Mouse (Mus musculus) CH12.LX (cell line): ENCODE measurements around the gene Etl4. TPM values are rescaled to one million over a fixed set of nuclear protein-coding genes. Genes with fewer than 3 reads are reported as not detected.
"Not testable (repeated sequence)": the region's sequence is repeated elsewhere in the genome, so short reads cannot be mapped to it uniquely, and the experiment has no call there.

Experiments used
- DNase-seq: peaks from one replicate; pipeline ENCODE4 v3.0.0-alpha.2; 2013; ENCODE audit errors: extremely low read depth
- H3K27ac ChIP-seq: 2 replicates; pipeline ENCODE4 v1.5.1; 2012; ENCODE audit warnings: low read depth, mild to moderate bottlenecking, control low read depth, moderate library complexity; ENCODE audit not compliant: insufficient read depth
- H3K27me3 ChIP-seq: replicated peaks from 2 replicates; pipeline ENCODE3; 2012; ENCODE audit warnings: inconsistent platforms
- H3K36me3 ChIP-seq, 2 experiments: replicated peaks in 1 of 2; 2 replicates each; pipeline versions ENCODE3 to v1.6.1; 2012; ENCODE audit warnings: inconsistent platforms in 1 of 2, low read length in 1 of 2, mild to moderate bottlenecking in 1 of 2, mixed read lengths in 1 of 2, moderate library complexity in 1 of 2; ENCODE audit not compliant: control insufficient read depth in 1 of 2, insufficient read depth in 1 of 2
- H3K4me1 ChIP-seq, 2 experiments: 2 replicates each; pipeline ENCODE4 v1.6.1; 2012; ENCODE audit warnings: inconsistent platforms in 1 of 2, moderate library complexity in 1 of 2; ENCODE audit not compliant: insufficient read depth in 2 of 2, control insufficient read depth in 1 of 2
- H3K4me2 ChIP-seq: 2 replicates; pipeline ENCODE4 v1.6.1; 2012; ENCODE audit warnings: low read depth, mild to moderate bottlenecking, control low read depth; ENCODE audit not compliant: poor library complexity, insufficient read depth, severe bottlenecking
- H3K4me3 ChIP-seq, 3 experiments: fragments of 150-350 bp in 1 of 3; sonication (generic) in 1 of 3; replicated peaks in 1 of 3; 2 replicates each; pipeline versions ENCODE3 to v1.5.1; 2011 to 2012; ENCODE audit warnings: low read depth in 2 of 3, low read length in 2 of 3, mild to moderate bottlenecking in 2 of 3, moderate library complexity in 2 of 3, control low read depth in 1 of 3, improper control_type of control experiment in 1 of 3, inconsistent platforms in 1 of 3, mixed read lengths in 1 of 3; ENCODE audit not compliant: poor library complexity in 1 of 3
- H3K79me2 ChIP-seq: replicated peaks from 2 replicates; pipeline ENCODE4 v1.6.1; 2012; ENCODE audit warnings: mild to moderate bottlenecking, moderate library complexity; ENCODE audit not compliant: control insufficient read depth, poor library complexity, insufficient read depth, severe bottlenecking; ENCODE audit errors: extremely low read depth
- H3K9ac ChIP-seq: 2 replicates; pipeline ENCODE4 v1.6.1; 2012; ENCODE audit warnings: low read depth, mild to moderate bottlenecking, control low read depth, moderate library complexity; ENCODE audit not compliant: insufficient read depth
- H3K9me3 ChIP-seq: replicated peaks from 2 replicates; pipeline ENCODE3; 2012; ENCODE audit warnings: low read length, inconsistent platforms, mixed read lengths
- BHLHE40 ChIP-seq: IDR thresholded peaks from 2 replicates; pipeline ENCODE4 v1.6.1; 2011; ENCODE audit warnings: mild to moderate bottlenecking, low read depth, low read length, improper control_type of control experiment
- CHD2 ChIP-seq: IDR thresholded peaks from 2 replicates; pipeline ENCODE4 v1.6.1; 2011; ENCODE audit warnings: low read length, improper control_type of control experiment
- E2F4 ChIP-seq: IDR thresholded peaks from 2 replicates; pipeline ENCODE4 v1.6.1; 2011; ENCODE audit warnings: low read depth, low read length, improper control_type of control experiment; ENCODE audit not compliant: insufficient replicate concordance
- ELF1 ChIP-seq: IDR thresholded peaks from 2 replicates; pipeline ENCODE4 v1.6.1; 2014; ENCODE audit warnings: low read depth, mild to moderate bottlenecking, inconsistent platforms, low read length, improper control_type of control experiment
- EP300 ChIP-seq: IDR thresholded peaks from 2 replicates; pipeline ENCODE4 v1.6.1; 2011; ENCODE audit warnings: low read length, improper control_type of control experiment
- JUN ChIP-seq: IDR thresholded peaks from 2 replicates; pipeline ENCODE4 v1.6.1; 2011; ENCODE audit warnings: low read depth, mild to moderate bottlenecking, low read length, improper control_type of control experiment, moderate library complexity; ENCODE audit not compliant: insufficient read depth
- MEF2A ChIP-seq: IDR thresholded peaks from 2 replicates; pipeline ENCODE4 v1.6.1; 2014; ENCODE audit warnings: low read depth, mild to moderate bottlenecking, inconsistent platforms, low read length, improper control_type of control experiment, borderline replicate concordance
- MYC ChIP-seq: IDR thresholded peaks from 2 replicates; pipeline ENCODE4 v1.6.1; 2011; ENCODE audit warnings: low read depth, mild to moderate bottlenecking, improper control_type of control experiment, low read length
- PAX5 ChIP-seq: IDR thresholded peaks from 2 replicates; pipeline ENCODE4 v1.6.1; 2012; ENCODE audit warnings: low read length, inconsistent platforms, mixed read lengths
- POLR2AphosphoS2 ChIP-seq: IDR thresholded peaks from 2 replicates; pipeline ENCODE4 v1.6.1; 2011; ENCODE audit warnings: low read depth, low read length, improper control_type of control experiment
- RCOR1 ChIP-seq: conservative IDR thresholded peaks from 2 replicates; pipeline ENCODE4 v1.6.1; 2012; ENCODE audit warnings: low read depth, mild to moderate bottlenecking, inconsistent platforms, low read length, improper control_type of control experiment
- SIN3A ChIP-seq: IDR thresholded peaks from 2 replicates; pipeline ENCODE4 v1.6.1; 2012; ENCODE audit warnings: low read length, improper control_type of control experiment, inconsistent platforms
- TBP ChIP-seq: conservative IDR thresholded peaks from 2 replicates; pipeline ENCODE4 v1.6.1; 2011; ENCODE audit warnings: low read depth, low read length, improper control_type of control experiment
- USF1 ChIP-seq: IDR thresholded peaks from 2 replicates; pipeline ENCODE4 v1.6.1; 2014; ENCODE audit warnings: low read depth, mild to moderate bottlenecking, inconsistent platforms, low read length, improper control_type of control experiment
- ZC3H11A ChIP-seq: IDR thresholded peaks from 2 replicates; pipeline ENCODE4 v1.6.1; 2012; ENCODE audit warnings: low read depth, mild to moderate bottlenecking, inconsistent platforms, low read length, improper control_type of control experiment
- ZMIZ1 ChIP-seq: IDR thresholded peaks from 2 replicates; pipeline ENCODE4 v1.6.1; 2012; ENCODE audit warnings: low read depth, mild to moderate bottlenecking, inconsistent platforms, low read length, improper control_type of control experiment
- dilution Hi-C: fragments of 300-500 bp; cut with MboI; formaldehyde crosslinking; loops from 2 replicates; pipeline ENCODE4 v1.14.3; 2020; ENCODE audit warnings: low sequenced_read_pairs; ENCODE audit not compliant: extremely low pct_unique_long_range_greater_than_20kb, extremely low pct_ligation_motif_present
- in situ Hi-C: fragments of 300-500 bp; cut with MboI; formaldehyde crosslinking; loops from 3 replicates; pipeline ENCODE4 v1.14.3; 2019; ENCODE audit warnings: low sequenced_read_pairs, low pct_ligation_motif_present, low pct_unique_long_range_greater_than_20kb, mixed read lengths
- polyA plus RNA-seq: library from polyadenylated mRNA; unstranded; fragments of >175 nt; gene quantifications from 2 replicates; pipeline ENCODE4 v1.2.1, GENCODE M21; 2012; ENCODE audit warnings: low read depth; ENCODE audit not compliant: insufficient read length
- total RNA-seq, 2 experiments: library from RNA; depleted of rRNA; stranded (reverse); fragments of 300-350 nt in 1 of 2; fragments of >200 nt in 1 of 2; gene quantifications; 2 replicates each; pipeline ENCODE4 v1.2.3; 2012 to 2014

Etl4 gene
- total and polyA plus RNA-seq, 3 experiments = 7.2 to 18.6 (median 11.7) TPM

GRCm38 (mm10) chr2:20678793-20679192 is 769.2 kb downstream of the Etl4 start:
- dilution Hi-C loops (no loop called here), in situ Hi-C loops (loop anchor here (5.0 kb wide), 2 partner anchors 84 to 406 kb away; no protein-coding TSS in a partner anchor)
- Histone ChIP-seq H3K79me2 (no peaks in the 10 kb centered on the region), H3K27me3 (no peaks in the 10 kb centered on the region), H3K4me1 (peaks cover 5 to 11% of the 10 kb centered on the region in 2 experiments), H3K4me2 (no peak overlapping the region), H3K9me3 (no peaks in the 10 kb centered on the region), H3K4me3 (no peak overlapping the region), H3K36me3 (peaks cover 0 to 11% of the 10 kb centered on the region in 2 experiments), H3K9ac (no peak overlapping the region), H3K27ac (no peak overlapping the region)
- no peak for DNase-seq
- no peak for TF ChIP-seq E2F4
- no peak for TF ChIP-seq CHD2
- TF ChIP-seq RCOR1 = no peak
- no peak for TF ChIP-seq ZC3H11A
- no peak for TF ChIP-seq TBP
- TF ChIP-seq PAX5 = no peak
- TF ChIP-seq USF1 = no peak
- TF ChIP-seq ELF1 = no peak
- TF ChIP-seq POLR2AphosphoS2 = no peak
- TF ChIP-seq MYC = no peak
- no peak for TF ChIP-seq ZMIZ1
- no peak for TF ChIP-seq JUN

- H3K4me2 ChIP-seq, in situ Hi-C loops, H3K27me3 ChIP-seq, DNase-seq, dilution Hi-C loops, H3K9me3 ChIP-seq, H3K4me3 ChIP-seq, H3K9ac ChIP-seq, H3K27ac ChIP-seq, H3K79me2 ChIP-seq, H3K36me3 ChIP-seq: not testable (repeated sequence)
- H3K4me1 ChIP-seq = peaks cover 5 to 11% of the 10 kb centered on the region in 2 experiments
These were observed 772.6 kb downstream of the Etl4 start for GRCm38 (mm10) chr2:20682203-20682602.

GRCm38 (mm10) chr2:20689389-20689788 is 779.8 kb downstream of the Etl4 start:
- H3K36me3 ChIP-seq = peaks cover 0 to 4% of the 10 kb centered on the region in 2 experiments
- no peak for DNase-seq
- H3K4me1 ChIP-seq = peaks cover 14 to 23% of the 10 kb centered on the region in 2 experiments; a peak in 3 of 4 replicates
- dilution Hi-C loops (no loop called here), in situ Hi-C loops (no loop called here)
- no peak overlapping the region for H3K4me2 ChIP-seq
- no peaks in the 10 kb centered on the region for H3K27me3 ChIP-seq
- no peaks in the 10 kb centered on the region for H3K79me2 ChIP-seq
- H3K9ac ChIP-seq = no peak overlapping the region
- no peak overlapping the region for H3K4me3 ChIP-seq
- no peaks in the 10 kb centered on the region for H3K9me3 ChIP-seq
- TF ChIP-seq MEF2A = 0 out of 2 replicates have a peak, but pooled peaks have one; percentile 3
- 0 out of 2 replicates have a peak, but pooled peaks have one; percentile 37 for TF ChIP-seq EP300
- no peak for TF ChIP-seq ZMIZ1
- TF ChIP-seq SIN3A = 0 out of 2 replicates have a peak, but pooled peaks have one; percentile 52
- TF ChIP-seq BHLHE40 = peak; percentile 28; the same call in 1 of the 2 replicates
- TF ChIP-seq USF1 = no peak
- no peak overlapping the region for H3K27ac ChIP-seq
